Mouse (Mus musculus) cerebellum, adult 11-12 months (tissue): ENCODE measurements around the gene Tor3a.

ENCODE experiments used
- DNase-seq: peaks from one replicate; pipeline ENCODE4 v3.0.0; 2022

Tor3a gene

DNA sequence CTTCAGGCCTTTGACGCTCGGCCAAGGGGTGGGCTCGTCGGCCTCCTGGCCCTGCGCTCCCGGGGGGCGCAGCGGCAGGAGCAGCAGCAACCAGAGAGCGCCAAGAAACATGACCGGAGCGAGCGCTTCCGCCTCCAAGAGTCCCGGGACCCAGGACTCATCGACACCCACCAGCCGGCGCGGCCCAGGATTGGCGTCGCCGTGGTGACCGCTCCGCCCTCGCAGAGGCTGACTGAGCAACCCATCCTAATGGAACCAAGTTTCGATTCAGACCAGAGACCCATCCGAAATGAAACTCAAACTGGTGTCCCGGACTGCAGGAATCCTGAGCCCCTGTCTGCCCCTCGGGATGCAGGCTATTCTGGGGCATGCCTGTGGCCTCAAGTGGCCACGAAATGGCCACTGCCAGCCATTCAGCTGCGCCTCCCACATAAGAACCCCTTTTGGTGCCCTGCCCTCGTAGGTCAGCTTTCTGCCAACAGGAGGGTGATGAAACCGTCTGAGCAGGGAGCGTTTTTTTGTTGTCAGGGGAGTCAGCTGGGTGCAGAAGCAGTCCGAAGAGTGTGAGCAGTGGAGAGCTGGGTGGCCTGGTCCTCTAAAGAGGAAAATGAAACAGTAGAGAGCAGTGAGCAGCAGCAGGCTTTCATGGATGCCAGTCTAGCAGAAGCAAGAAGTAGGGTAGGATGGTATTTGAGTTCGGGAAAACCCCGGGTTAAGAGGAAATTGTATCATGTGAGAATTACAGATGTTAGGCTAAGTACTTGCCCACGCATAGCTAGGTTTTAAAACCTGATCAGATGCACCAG is at the start of gene Tor3a:
Tor3a (minus strand) TSS at position 162 of the 806 bp plus-strand sequence.
- peak; percentile 63 for DNase-seq

DNA sequence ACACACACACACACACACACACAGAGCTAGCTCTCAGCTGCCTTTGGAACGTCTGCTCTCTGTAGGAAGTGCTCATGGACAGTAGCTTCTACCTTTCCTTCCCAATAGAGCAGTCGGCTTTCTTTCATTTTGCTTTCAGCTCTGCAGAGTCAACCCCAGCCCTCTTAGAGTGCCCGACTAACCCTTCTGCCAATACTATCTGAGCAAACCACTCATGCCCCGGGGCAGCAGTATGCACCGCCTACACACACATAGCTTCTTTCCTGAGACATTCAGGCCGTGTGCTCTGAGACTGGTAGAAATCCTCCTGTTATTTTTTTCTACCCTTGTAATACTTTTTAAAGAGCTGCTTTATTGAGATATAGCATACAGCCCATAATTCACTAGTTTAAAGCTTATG is 47.9 kb upstream of the Tor3a start:
- DNase-seq, result no peak

DNA sequence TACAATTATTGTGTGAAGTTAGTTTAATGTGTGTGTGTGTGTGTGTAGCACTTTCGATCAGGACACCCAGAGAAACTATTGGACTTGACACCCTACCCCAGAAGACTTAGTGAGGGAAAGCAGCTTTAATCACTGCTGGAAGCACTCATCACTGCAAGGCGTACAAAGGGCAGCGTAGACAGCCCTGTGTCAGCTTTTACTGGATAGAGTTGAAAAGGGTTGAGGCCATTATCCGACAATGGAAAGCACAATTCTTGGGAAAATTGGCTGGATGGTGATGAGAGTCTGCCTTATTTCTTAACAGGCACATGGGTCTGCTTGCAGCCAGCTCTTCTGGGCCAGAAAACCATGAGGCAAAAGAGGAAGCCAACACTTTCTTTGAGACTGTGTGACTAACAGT is 45.9 kb upstream of the Tor3a start:
- peak; percentile 11 for DNase-seq

DNA sequence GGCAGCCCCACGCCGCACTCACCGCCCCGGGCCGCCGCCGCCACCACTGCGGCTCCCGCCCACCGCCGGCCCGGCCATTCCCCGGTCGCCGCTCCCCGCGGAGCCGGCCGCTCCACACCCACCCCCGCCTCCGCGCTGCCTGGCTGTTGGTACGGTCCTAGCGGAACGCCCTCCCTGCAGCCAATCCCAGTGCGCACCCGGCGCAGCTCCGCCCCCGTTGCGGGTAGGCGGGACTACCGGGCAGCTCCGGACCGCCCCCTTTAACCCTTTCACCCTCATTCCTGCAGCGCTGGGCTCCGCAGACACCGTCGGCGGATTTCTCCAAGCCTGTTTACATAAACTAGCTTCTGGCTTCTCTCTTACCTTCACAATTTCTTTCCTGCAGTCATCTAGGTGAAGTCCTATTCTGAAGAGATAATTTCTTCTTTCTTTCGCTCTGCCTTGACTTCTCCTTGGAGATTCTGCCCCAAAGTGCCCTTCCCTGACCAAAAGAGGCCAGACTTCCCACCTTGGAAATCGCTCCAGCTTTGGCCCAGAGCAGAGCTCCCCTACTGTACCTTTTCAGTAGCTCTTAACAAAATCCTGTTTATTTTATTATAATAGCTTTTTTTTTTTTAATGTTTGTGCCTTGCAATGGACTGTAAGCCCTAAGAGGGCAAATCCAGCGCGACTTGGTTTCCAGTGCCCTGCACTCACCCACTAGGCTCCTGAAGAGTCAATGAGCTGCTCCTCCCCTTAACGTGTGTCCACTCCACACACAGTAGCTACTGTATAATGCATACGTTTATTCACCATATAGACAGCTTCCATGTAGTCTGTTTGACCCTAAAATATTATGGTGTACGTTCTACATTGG is 45.0 kb upstream of the Tor3a start, which contains the start of gene Fam20b:
Fam20b (minus strand) TSS at position 137 of the 856 bp plus-strand sequence.
- DNase-seq, result peak; percentile 97

DNA sequence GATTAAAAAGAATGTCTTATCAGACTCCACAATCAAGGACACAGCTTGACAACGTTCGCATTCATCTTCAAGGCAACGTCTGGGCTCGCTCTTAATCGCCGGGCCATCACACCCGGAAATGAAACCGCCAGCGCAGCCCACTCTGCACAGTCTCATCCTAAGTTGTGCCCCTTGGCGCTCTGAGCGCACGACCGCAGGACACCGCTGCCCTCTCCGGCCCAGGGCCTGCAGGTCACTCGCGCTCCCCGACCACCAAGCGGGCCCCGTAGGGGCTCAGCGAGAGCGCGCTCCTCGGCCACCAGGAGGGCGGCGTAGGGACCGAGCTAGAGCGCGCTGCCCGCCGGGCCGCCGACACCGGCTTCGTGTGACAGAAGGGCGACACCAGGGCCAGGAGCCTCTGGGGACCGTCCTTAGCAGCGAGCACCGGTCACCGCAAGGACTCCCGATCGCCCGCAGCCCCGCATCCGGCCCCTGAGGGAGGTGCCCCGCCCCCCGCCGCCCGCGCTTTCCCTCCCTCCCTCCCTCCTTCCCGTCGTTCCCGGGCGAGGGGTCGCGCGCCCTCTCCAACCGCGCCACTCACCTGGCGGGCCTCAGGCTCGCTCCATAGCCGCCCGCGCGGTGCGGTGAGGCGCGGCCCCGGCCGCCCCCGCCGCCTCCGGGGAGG is 44.3 kb upstream of the Tor3a start:
- peak; percentile 72 for DNase-seq

DNA sequence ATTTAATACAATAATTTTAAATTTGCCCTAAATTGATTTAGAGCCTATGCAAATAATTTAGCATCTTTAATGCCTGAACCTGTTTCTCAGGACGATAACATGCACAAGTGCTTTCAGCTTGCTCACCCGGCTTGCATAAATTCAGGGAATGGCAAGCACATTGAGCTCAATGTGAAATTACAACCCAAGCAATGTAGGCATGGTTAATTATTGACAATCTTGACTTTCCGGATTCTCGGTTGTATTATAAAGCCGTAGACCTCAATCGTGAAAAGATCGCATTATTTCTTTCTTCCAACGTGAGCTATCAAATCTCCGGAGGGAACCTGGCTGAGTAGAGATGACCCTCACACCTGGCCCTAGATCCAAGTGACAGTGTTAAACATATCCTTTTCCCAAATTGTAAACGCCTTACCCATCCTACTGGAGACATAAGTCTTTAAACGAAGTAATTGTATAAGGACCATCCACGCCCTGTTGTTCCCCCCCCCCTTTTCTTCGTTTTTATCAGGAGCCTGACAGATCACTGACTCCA is 43.7 kb upstream of the Tor3a start:
- no peak for DNase-seq

DNA sequence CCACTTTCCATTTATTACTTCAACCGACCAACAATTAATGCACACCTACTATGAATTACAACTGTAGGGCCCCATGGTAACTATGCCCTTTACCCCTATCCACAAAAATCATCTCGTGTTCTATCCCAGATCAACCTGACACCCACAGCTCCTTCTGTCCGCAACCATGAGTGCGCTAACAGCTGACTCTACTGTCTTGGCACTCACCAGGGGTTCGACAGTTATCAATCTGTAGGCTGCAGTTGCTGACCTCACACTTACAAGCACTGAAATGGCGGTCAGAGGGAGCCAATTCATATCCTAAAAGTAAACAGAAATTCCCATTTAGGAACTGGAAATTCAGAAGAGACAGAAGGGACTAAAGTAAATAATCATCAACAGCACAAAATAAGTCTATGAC is 42.5 kb upstream of the Tor3a start:
- DNase-seq, result no peak

DNA sequence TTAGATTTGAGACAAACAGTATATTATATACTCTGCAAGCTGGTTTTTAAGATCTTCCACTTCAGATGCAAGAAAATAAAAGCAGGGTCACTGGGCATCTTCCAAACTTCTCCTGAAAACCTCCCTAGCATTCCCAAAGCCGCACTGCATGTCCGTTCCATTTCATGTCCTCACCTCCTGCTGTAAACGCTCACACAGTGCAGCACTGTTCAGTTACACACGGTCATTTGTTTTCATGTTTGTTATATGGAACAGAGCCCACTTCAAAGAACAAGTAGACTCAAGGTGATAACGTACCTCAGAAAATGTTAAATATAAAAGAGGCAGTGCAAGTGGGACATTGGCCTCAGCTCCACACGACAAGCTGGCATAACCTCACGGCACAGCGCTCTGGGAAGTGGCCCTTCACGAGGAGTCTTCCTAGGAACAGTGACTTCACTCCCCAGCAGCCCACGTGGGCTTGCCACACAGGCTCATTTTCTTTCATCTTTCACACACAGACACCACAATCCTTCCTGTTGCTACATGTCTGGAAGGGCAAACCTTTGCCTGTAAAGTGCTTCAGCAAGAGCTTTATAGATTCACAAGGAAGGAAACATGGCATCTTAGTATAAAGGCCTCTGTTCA is 36.4 kb upstream of the Tor3a start:
- no peak for DNase-seq

DNA sequence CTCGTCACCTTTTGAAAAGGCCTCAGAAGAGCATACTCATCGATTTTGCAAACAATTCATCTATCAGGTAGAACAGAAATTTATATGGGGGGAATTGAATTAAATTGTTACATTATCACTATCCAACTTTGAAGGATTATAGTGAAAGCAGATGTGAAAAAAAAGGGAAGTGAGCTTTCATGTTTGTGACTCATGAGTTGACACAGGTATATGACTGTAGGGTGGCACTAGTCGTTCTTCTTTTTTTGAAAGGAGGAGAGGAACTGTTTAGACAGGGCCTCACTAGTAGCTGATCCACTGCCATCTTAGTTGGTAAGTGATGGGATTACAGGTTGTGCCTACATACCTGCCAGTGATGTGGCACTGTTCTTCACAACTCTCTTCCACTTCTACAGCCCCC is 34.5 kb upstream of the Tor3a start:
- no peak for DNase-seq

DNA sequence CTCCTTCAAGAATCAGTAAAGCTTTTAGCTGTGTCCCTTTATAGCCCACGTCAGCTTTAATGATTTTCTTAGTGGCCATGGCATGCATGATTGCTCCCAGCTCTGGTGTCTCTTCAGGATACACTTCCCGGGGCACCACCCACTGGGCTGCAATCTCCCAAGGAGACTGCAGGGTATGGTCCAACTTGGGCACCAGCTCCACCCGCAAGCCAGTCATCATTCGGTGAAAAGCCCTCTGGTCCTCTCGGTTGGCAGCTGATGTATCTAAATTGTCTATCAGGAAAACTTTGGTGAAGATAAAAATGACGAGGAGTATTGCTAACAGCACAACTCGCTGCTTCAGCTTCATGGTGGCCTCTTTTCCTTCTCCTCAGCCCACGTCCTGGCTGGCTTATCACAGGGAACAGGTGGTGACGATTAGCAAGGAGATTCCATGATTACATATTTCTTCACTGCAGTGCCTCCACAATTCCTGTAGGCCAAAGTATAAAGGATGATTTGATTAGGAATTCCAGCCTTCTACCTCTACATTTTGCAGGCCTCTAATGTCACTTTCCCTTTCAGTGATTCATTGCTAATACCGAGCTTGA is 31.6 kb upstream of the Tor3a start:
- DNase-seq, result no peak

DNA sequence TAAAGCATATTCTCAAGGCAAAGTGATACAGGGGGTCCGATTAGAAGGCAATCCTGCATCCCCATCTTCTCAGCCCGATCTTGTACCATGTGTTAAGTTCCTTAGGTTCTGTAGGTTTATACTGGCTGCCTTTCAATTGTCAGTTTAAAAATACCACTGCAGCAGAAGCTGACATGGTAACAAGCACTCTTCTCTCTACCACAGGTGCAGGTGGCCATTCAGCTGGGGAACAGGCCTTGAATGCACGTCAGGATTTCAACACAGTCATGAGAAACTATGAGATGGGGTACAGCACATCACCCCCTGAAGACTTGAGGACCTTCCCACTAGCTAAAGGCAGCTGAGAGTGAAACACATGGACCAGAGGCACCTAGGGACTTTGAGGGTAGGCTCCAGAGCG is 29.3 kb upstream of the Tor3a start:
- no peak for DNase-seq

DNA sequence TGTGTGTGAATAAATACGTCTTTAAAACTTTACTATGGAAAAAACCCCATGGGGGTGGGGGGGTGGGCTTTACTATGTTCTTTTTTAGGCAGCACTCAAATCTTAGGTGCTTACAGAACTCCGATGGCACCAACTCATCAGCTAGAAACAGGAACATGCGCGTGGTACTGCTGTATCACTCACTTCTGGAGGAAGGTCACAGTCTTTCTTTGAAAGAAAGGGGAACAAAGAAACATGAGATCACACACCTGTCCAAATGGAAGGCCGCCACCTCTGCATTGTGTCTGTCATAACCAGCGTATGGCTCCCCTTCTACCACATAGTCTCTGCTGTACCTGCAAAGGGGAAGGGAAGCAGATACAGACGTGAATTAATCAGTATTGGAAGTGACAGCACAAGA is 28.0 kb upstream of the Tor3a start:
- no peak for DNase-seq

DNA sequence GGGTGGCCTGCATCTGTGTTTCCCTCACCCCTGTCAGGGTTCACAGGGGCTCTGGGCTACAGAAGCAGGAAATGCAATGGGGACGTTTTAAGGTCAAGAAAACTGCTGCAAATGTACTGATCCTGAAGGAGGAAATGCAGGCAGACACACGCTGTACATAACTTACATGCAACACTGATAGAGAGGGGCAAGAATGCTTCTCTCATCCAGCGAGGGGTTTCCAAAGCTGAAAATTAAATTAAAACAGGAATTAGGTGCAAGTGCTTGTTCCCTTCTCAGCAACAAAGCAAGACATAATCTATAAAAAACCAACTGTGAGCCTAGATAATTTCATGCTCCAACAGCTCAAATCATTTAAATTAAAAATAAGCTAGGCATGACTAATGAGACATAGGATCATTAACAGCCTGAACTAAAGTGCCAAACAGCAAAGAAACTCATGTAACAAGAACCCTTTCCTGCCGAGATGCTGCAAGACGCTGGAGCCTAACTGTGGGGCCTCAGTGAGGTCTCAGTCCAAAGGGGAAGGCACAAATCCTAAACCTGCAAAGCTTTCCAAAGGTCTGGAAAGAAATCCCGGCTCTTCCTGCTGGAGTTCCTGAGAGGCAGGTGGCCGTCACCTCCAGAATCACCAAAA is 12.0 kb upstream of the Tor3a start:
- no peak for DNase-seq

DNA sequence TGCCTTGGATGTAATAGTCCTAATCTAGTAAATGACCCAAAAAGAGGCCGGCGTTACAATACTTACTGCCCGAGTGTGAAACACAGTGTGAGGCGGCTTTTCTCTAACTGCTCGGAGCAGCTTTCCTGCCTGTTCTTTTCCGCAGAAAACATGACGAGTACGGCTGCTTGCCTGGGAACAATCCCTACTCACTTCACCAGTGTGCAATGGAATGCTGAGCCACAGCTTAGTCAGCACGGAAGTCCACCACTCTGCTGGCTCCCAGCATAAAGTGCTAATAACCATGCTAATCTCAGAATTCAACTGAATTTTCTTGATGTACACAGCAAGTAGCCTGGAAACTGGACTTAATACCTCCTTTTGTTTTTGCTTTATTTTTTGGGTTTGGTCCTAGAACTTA is 5.4 kb upstream of the Tor3a start:
- DNase-seq, result no peak

DNA sequence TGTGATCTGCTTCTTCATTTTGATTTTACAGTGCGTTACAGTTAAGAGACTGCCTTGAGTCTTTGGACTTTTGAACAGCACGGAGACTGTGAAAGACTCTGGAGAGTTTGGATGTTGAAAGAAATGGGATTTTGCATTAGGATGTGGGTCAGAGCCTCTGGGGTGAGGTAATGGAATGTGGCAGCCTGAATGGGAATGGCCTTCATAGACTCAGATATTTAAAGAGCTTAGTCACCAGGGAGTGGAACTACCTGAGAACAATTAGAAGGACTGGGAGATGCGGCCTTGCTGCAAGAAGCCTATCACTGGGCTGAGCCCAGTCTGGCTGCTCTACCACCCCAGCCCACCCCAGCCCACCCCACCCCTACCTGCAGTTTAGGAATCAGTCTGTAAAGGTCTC is 3.1 kb upstream of the Tor3a start:
- DNase-seq, result no peak

DNA sequence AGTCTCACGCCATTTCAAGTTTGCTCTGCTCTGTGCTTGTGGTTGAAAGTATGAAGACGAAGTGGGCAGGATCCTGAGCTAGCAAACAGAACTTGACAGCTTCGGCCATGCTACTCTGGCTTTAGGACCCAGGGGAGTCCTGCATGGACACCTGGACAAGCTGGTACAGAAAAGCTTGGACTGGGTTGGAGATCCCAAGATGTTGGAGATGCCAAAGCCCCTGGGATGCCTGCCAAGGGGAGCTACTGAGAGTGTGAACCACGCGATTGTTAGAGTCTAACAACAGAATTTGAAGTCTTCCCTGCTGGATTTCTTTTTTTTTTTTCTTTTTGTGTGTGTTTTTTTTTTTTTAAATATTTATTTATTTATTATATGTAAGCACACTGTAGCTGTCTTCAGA is 2.4 kb upstream of the Tor3a start:
- no peak for DNase-seq

DNA sequence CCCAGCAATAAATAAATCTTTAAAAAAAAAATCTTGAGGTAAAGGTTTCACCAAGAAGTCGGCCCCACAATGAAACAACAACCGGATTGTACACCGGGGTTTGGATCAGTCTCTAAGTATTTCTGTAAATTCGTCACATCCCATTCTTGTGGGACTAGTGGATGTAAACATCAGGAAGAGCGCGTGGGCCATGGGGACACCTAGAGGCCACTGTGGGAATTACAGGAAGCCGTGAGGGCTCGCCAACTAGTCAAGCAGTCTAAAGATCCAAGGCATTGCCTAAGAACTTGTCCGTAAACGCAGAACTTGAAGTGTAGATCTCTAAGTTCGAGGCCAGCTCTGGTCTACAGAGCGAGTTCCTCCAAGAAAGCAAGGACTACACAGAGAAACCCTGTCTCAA is 2.0 kb upstream of the Tor3a start:
- no peak for DNase-seq

DNA sequence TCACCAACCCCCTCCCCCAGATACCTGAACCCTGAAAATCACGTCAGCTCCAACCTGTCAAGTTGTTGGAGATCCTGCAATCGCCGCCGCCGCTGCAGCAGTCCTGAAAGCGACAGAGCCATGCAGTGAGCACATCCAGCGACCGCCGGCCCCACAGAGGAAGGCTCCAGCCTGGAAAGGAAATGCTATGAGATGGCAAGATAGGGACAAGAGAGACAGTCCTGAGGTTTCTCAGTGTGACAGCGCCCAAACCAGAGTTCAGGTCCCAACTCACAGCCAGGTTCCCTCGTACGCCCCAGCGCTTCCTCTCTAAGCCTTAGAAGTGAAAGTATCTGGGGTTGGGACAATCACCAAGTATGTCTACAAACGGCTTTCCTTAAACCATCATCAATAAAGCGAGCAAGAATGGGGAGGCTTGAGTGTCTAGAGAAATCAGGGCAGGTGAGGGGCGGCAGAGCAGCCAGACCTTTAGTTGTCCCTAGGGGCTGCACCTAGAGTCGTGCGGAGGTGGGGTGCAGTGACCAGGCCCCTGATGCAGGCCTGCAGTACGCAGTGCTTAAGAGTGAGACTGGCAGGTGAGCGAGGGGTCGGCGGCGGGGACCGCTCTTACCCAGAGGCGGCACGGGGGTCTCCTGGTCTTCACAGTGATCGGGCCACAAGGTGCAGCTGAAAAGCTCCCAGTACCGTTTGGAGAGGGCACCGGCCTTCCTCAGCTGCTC is 521 bp downstream of the Tor3a start:
- no peak for DNase-seq

DNA sequence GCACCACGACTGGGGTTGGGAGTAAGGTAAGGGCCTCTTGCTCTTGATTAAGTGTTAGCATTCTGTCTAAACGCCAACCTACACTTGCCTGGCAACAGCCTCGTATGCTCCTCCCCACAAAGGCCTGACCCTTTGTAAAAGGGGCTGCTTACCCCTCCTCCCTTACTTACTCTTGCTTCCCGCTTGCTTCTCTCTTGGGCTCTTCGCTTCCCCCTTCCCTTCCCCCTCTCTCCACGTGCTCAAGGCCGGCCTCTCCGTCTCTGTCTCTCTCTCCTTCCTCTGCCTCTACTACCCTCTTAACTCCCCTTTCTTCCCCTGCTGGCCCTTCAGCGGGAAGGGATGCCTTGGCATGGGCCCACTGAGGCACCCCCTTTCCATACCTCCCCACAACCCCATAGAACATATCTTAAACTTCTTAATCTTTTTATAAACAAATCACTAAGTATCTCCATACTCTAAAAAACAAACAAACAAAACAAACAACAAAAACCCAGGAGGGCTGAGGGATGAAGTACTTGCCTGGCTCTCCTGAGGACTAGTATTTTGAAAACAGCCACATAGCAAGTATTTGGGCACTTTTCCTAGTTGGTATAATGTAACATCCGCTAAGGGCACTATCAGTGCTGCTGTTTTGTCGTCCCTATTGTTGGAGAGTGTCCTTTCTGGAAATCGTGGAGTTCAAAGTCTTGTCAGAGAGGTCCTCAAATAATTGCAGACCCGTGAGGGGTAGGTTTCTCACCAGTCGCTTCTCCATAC is 1.3 kb downstream of the Tor3a start:
- no peak for DNase-seq

DNA sequence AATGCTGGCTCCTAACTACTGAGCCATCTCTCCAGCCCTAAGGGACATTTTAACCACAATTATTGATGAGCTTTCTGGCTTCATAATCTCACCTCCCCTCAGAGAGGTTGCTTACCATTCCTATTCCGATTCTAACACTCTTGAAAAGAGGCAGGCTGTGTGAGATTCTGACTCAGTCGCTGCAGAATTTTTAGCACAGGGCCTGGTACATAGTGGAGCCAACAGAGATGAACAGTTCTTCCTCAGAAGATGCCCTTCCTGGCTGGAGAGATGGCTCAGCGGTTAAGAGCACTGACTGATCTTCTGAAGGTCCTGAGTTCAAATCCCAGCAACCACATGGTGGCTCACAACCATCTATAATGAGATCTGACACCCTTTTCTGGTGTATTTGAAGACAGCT is 2.2 kb downstream of the Tor3a start:
- no peak for DNase-seq
